Mouse (Mus musculus) myocyte (in vitro differentiated cells): Measurements from ENCODE around the gene Qrfpr.

Source experiments
- CEBPB ChIP-seq: IDR thresholded peaks from 2 replicates; pipeline ENCODE4 v1.6.1; 2011; ENCODE audit warnings: mild to moderate bottlenecking, moderate library complexity; ENCODE audit not compliant: poor library complexity, insufficient read depth, severe bottlenecking
- E2F4 ChIP-seq: IDR thresholded peaks from one replicate; pipeline ENCODE4 v1.6.1; 2011; ENCODE audit warnings: mild to moderate bottlenecking, control low read depth, moderate library complexity; ENCODE audit not compliant: insufficient read depth
- MAX ChIP-seq: IDR thresholded peaks from one replicate; pipeline ENCODE4 v1.6.1; 2011; ENCODE audit warnings: low read depth, mild to moderate bottlenecking, control low read depth
- MYOD1 ChIP-seq, 3 experiments: IDR thresholded peaks; one replicate each; pipeline ENCODE4 v1.6.1; 2011; ENCODE audit warnings: control low read depth in 2 of 3, low read depth in 2 of 3, mild to moderate bottlenecking in 2 of 3, moderate library complexity in 1 of 3; ENCODE audit not compliant: insufficient read length in 2 of 3, control insufficient read depth in 1 of 3
- MYOG ChIP-seq, 3 experiments: IDR thresholded peaks; one replicate each; pipeline ENCODE4 v1.6.1; 2011; ENCODE audit warnings: control low read depth in 2 of 3, low read depth in 2 of 3, mild to moderate bottlenecking in 2 of 3; ENCODE audit not compliant: insufficient read length in 2 of 3, control insufficient read depth in 1 of 3, insufficient read depth in 1 of 3
- POLR2A ChIP-seq: IDR thresholded peaks from one replicate; pipeline ENCODE4 v1.6.1; 2011; ENCODE audit warnings: low read depth, mild to moderate bottlenecking, control low read depth, moderate library complexity; ENCODE audit not compliant: insufficient read length
- POLR2AphosphoS2 ChIP-seq: IDR thresholded peaks from one replicate; pipeline ENCODE4 v1.6.1; 2011; ENCODE audit warnings: low read depth, control low read depth; ENCODE audit not compliant: insufficient read length
- REST ChIP-seq: IDR thresholded peaks from one replicate; pipeline ENCODE4 v1.6.1; 2011; ENCODE audit warnings: mild to moderate bottlenecking, control low read depth, moderate library complexity; ENCODE audit not compliant: insufficient read depth, insufficient read length
- SRF ChIP-seq: IDR thresholded peaks from one replicate; pipeline ENCODE4 v1.6.1; 2011; ENCODE audit warnings: low read depth; ENCODE audit not compliant: control insufficient read depth, insufficient read length
- TCF12 ChIP-seq: IDR thresholded peaks from one replicate; pipeline ENCODE4 v1.6.1; 2011; ENCODE audit warnings: mild to moderate bottlenecking, control low read depth; ENCODE audit not compliant: poor library complexity, insufficient read depth, severe bottlenecking
- TCF3 ChIP-seq: IDR thresholded peaks from one replicate; pipeline ENCODE4 v1.6.1; 2011; ENCODE audit warnings: low read depth, control low read depth; ENCODE audit not compliant: insufficient read length
- USF1 ChIP-seq: IDR thresholded peaks from one replicate; pipeline ENCODE4 v1.6.1; 2011; ENCODE audit warnings: low read depth, mild to moderate bottlenecking, control low read depth, moderate library complexity

DNA sequence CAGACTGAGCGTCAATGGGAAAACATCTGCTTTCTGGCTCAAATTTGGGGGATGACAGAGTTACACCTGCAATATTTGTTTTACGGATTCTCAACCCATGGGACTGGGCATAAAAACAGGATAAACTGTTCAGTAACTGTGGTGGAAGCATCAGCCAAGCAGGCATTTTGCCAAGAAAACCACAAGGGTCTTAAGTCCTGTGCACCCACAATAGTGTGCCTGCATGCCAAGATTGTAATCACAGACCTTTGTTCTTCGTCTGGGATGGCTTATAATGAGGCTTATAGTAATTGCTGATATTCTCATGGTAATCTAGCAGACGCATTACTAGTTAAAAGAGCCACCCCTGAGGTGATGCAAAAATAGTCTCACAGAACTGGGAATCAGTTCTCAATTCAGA lies 41.2 kb upstream of the Qrfpr start:
- TF ChIP-seq POLR2A (no peak), TCF12 (no peak), TCF3 (no peak), MAX (no peak), E2F4 (no peak), USF1 (no peak), SRF (no peak), POLR2AphosphoS2 (no peak), REST (no peak), MYOD1 (IDR thresholded peaks at IDR 0.05; ENCODE audit: control insufficient read depth in 1 of 3, insufficient read length in 2 of 3, low read depth in 2 of 3) (no peak), CEBPB (no peak), MYOG (IDR thresholded peaks at IDR 0.05; ENCODE audit: control insufficient read depth in 1 of 3, insufficient read depth in 1 of 3, insufficient read length in 2 of 3, low read depth in 2 of 3) (no peak)
